Mouse (Mus musculus) bone marrow, adult 2 months (tissue): ENCODE data around the gene Rtn1. TPM values are rescaled to one million over a fixed set of nuclear protein-coding genes. Genes with fewer than 3 reads are reported as not detected.
"Not testable (repeated sequence)": the region's sequence is repeated elsewhere in the genome, so short reads cannot be mapped to it uniquely, and the experiment has no call there.

Source experiments
- H3K27ac ChIP-seq: fragments of 200-500 bp; 2 replicates; pipeline ENCODE4 v1.5.1; 2012; ENCODE audit warnings: low read depth, mild to moderate bottlenecking, control low read depth, inconsistent platforms, low read length; ENCODE audit not compliant: control insufficient read depth, poor library complexity, insufficient read depth
- H3K4me1 ChIP-seq: fragments of 200-500 bp; 2 replicates; pipeline ENCODE4 v1.6.1; 2011; ENCODE audit warnings: low read length; ENCODE audit not compliant: control insufficient read depth, insufficient read depth
- H3K4me3 ChIP-seq: fragments of 200-500 bp; replicated peaks from 2 replicates; pipeline ENCODE3; 2011; ENCODE audit warnings: mild to moderate bottlenecking, low read depth, low read length, control low read depth; ENCODE audit not compliant: control insufficient read depth
- CTCF ChIP-seq: fragments of 200-500 bp; IDR thresholded peaks from 2 replicates; pipeline ENCODE4 v1.5.1; 2011; ENCODE audit warnings: low read length, control low read depth; ENCODE audit not compliant: control insufficient read depth, insufficient read depth
- POLR2A ChIP-seq: fragments of 200-500 bp; IDR thresholded peaks from 2 replicates; pipeline ENCODE4 v1.6.1; 2011; ENCODE audit warnings: low read depth, mild to moderate bottlenecking, control low read depth, low read length, borderline replicate concordance; ENCODE audit not compliant: control insufficient read depth
- WGBS: fragments of 180-500 bp; shearing (Covaris S2); methylation state at CpG from one replicate; pipeline ENCODE4 v1.1.7; 2018; 5-methylcytosine and 5-hydroxymethylcytosine counted together
- polyA plus RNA-seq: library from polyadenylated mRNA; stranded (reverse); fragments of >200 nt; gene quantifications from 2 replicates; pipeline ENCODE4 v1.2.4, GENCODE M21; 2011; ENCODE audit warnings: low replicate concordance; ENCODE audit not compliant: missing spikeins, insufficient read depth, insufficient read length

Rtn1 gene
- polyA plus RNA-seq, 1 experiment: not detected

DNA sequence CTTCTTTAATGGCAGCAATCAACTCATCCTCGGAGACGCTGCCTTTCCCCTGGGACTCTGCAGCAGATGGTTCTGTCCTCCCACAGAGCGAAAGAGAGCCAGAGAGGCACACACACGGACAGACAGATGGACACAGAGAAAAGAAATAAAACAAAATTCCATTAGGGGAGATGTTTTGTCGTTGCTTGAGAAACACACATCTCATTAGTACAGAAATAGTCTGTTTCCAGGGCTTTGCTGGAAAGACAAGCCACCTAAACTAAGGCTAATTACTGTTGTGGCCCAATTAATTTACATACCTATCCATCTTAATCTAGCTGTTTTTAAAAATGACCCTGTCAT lies 104.5 kb downstream of the Rtn1 start:
- WGBS: 80% methylated on average over 5 of the region's 5 CpGs
- TF ChIP-seq CTCF: no peak
- TF ChIP-seq POLR2A: no peak
- Histone ChIP-seq H3K4me1 (no peaks in the 10 kb centered on the region; the same call in 1 of the 2 replicates), H3K4me3 (no peak overlapping the region), H3K27ac (no peak overlapping the region)

DNA sequence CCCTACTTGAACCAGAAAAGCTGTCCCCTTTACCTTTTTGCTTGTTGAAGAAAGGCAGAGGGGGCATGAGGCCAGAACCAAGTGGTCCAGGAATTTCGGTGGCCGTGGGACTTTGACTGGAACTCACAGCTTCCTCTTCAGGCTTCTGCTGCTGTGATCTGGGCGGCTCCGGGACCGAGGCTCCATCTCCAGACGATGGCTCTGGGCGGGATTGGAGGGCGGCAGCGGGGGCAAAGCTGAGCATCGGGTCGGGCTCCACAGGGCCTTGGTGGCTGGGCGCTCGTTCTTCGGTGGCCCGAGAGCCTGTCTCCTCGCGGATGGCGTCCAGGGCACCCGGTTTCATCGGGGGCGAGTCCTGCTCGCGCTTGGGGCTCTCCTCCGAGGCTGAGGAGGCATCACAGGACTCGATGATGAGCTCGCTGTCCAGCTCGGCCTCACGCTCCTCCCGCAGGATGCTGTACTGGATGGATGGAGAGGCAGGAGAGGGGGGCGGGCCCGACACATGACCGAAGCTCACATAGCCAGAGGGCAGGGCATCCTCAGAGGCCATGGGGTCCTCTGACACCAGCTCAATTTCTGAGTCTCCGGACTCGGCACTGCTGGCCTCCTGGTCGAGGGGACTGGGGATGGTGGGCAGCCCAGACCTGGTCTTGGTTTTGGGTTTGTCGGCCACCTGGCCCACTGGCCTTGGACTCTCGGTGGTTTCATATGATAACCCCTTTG lies 105.1 kb downstream of the Rtn1 start:
- H3K4me3 ChIP-seq: no peak overlapping the region
- TF ChIP-seq POLR2A (no peak), CTCF (no peak)
- no peaks in the 10 kb centered on the region; the same call in 1 of the 2 replicates for H3K4me1 ChIP-seq
- no peak overlapping the region for H3K27ac ChIP-seq
- 72% methylated on average over 37 of the region's 37 CpGs for WGBS

DNA sequence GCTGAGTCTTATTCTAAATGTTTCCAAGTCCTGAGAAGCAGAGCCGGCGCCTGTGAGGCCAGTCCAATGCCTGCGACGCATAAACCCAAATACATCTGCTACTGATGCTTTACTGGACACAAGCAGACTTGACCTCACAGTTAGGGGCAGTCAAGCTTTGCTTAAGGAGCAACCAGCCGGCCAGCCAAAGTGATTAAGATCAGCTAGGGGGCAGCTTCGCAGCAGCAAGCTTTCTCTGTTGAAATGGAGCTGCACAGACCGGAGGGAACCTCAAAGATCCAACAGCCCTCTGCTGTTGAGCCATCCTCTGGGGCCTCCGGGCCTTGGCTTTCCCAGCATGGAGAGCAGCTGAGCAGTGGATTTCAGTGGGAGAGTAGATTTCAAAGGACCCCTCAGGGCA lies 107.4 kb downstream of the Rtn1 start:
- TF ChIP-seq POLR2A (no peak), CTCF (no peak)
- no peak overlapping the region for H3K4me3 ChIP-seq
- no peak overlapping the region for H3K27ac ChIP-seq
- H3K4me1 ChIP-seq: no peaks in the 10 kb centered on the region
- 71% methylated on average over 8 of the region's 8 CpGs for WGBS

DNA sequence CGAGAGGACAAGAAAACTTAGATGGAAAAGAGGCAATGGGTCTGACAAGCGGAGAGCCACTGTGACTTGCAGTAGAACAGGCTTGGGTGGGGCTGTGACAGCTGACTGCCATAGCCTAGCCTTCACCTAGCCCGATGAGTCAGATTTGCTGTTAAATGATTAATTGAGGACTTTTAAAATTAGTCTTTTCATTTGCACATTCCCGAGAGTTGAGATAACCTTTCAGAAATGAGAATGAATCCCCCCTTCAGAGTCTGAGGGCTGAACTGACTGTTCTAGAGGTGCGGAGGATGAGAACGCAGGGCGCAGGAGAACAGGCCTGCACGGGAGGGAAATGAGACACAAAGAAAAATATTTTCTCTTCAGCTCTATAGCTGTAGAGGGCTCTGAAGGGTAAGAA lies 107.9 kb downstream of the Rtn1 start:
- TF ChIP-seq CTCF: no peak
- no peak for TF ChIP-seq POLR2A
- 83% methylated on average over 8 of the region's 8 CpGs for WGBS
- no peaks in the 10 kb centered on the region for H3K4me1 ChIP-seq
- H3K4me3 ChIP-seq: no peak overlapping the region
- no peak overlapping the region for H3K27ac ChIP-seq

DNA sequence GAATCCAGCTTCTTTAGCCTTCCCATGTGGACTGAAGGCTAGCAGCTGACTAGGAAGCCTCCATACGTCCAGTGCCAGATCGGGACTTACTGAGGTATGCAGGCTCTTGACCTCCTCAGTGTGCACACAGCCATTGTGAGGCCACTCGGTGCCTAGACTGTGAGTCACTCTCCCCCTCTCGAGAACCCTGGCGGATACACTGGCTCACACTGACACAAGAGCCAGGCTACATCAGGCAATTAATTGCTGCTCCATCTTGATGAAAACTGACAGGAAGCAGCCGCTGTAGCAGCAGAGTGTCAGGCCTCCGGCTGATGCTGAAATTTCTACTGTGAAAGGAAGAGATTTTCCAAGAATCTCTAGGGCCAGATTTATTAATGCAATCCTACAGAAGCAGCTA lies 110.6 kb downstream of the Rtn1 start:
- H3K4me3 ChIP-seq: no peak overlapping the region
- H3K27ac ChIP-seq: no peak overlapping the region
- no peak for TF ChIP-seq CTCF
- no peak for TF ChIP-seq POLR2A
- no peaks in the 10 kb centered on the region for H3K4me1 ChIP-seq
- WGBS: 75% methylated on average over 7 of the region's 7 CpGs

DNA sequence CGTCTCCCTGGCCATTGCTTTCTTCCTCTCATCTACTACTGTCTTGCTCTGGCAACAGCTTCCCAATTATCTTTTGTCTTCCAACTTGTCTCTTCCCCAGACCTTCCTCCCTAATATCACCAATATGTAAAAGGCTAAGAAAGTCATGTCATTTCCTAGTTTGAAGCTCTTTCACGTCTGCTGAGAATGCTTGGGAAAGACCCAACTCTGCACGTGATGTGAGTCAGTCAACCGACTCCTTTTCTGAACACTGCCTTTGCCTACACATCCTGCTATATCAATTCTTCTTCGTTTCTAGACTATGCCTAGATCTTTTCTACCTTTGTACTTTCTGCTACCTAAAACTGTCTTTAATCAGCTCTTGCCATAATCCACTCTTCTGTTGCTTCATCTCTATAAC lies 112.3 kb downstream of the Rtn1 start:
- Histone ChIP-seq H3K4me1 (no peaks in the 10 kb centered on the region), H3K27ac (no peak overlapping the region), H3K4me3 (no peak overlapping the region)
- TF ChIP-seq POLR2A (no peak), CTCF (no peak)
- WGBS: 78% methylated on average over 5 of the region's 5 CpGs

DNA sequence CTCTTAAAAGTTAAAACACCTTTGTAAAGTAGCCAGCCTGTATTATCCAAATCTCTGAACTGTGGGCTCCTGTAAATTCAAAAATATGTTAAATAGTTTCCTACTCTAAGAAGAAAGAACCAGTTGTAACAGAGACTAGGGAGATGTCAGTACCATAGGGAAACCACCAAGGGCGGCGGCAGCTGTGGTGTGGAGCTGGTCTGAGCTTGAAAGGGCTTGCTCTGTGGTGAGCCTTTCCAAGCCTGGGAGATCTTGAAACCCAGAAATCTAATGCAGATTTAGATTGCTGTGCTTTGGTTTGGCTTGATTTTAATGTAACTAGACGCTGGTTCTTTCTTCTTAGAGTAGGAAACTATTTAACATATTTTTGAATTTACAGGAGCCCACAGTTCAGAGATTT lies 115.7 kb downstream of the Rtn1 start:
- not testable (repeated sequence) for H3K4me1 ChIP-seq, H3K27ac ChIP-seq, H3K4me3 ChIP-seq
- 79% methylated on average over 3 of the region's 3 CpGs for WGBS

DNA sequence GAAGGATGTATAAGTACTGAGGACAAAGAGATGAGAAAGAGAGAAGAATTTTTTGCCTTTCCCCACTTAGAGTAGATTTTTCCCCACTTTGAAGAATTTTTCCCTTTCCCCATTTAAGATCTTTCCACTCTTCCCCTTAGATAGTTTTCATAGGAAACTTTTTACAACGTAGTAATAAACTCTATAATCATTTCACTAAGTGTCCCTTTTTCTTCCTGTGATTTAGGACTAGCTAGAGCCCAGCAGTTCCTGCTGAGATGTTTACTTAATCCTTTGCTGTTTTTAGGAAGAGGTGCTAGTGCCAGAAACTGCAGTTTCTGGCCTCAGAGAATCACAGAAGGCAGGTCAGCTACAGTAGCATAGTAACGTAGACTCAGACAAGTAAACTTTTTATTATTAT lies 116.3 kb downstream of the Rtn1 start:
- no peak overlapping the region for H3K27ac ChIP-seq
- H3K4me1 ChIP-seq: no peaks in the 10 kb centered on the region
- no peak overlapping the region for H3K4me3 ChIP-seq
- no peak for TF ChIP-seq POLR2A
- no peak for TF ChIP-seq CTCF
- 58% methylated on average over 2 of the region's 2 CpGs for WGBS

DNA sequence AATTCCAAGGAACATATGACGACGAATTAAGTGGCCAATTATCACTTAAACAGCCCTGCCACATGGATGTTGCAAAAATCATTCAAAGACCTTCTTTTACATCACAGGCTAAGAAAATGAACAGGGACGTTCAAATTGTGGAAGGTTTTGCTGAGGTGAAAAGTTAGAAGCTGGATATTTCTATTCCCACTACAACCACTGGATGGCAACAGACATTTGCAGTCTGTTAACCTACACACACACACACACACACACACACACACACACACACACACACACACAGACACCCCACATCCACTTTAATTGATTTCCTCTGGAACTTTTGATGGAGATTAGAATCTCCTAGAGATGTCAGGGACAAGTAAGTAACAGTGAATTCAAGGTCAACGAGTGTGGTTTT lies 117.6 kb downstream of the Rtn1 start:
- no peak overlapping the region for H3K4me3 ChIP-seq
- TF ChIP-seq CTCF (no peak), POLR2A (no peak)
- H3K27ac ChIP-seq: no peak overlapping the region
- no peaks in the 10 kb centered on the region for H3K4me1 ChIP-seq
- 76% methylated on average over 4 of the region's 4 CpGs for WGBS
